Mouse (Mus musculus): ENCODE measurements at regions not wholly inside any gene's neighbourhood (a gene's known extent, or its start where the extent isn't known, plus 50 kb on each side); places are given as distances from the start of the nearest gene placed in this dataset.

GRCm38 (mm10) chr10:98572782-98573536 is 341.2 kb upstream of the Atp2b1 start:
- DNase-seq (ENCODE audit: low spot score) = no peak

- DNase-seq (ENCODE audit: low spot score) = no peak
Observed at GRCm38 (mm10) chr10:98577040-98577439, 337.2 kb upstream of the Atp2b1 start.

GRCm38 (mm10) chr10:98584776-98585175 is 329.4 kb upstream of the Atp2b1 start:
- no peak for DNase-seq (ENCODE audit: low spot score)

- DNase-seq (ENCODE audit: low spot score) = no peak
Observed at GRCm38 (mm10) chr10:98589726-98590125, 324.5 kb upstream of the Atp2b1 start.

GRCm38 (mm10) chr10:98592154-98592553 is 322.1 kb upstream of the Atp2b1 start:
- no peak for DNase-seq (ENCODE audit: low spot score)

GRCm38 (mm10) chr10:98593910-98594309 is 320.3 kb upstream of the Atp2b1 start:
- DNase-seq (ENCODE audit: low spot score) = no peak

- no peak for DNase-seq (ENCODE audit: low spot score)
Observed at GRCm38 (mm10) chr10:98608221-98608941, 305.8 kb upstream of the Atp2b1 start.

GRCm38 (mm10) chr10:98610708-98611107 is 303.5 kb upstream of the Atp2b1 start:
- DNase-seq (ENCODE audit: low spot score) = no peak

GRCm38 (mm10) chr10:98611707-98612360 is 302.4 kb upstream of the Atp2b1 start:
- DNase-seq (ENCODE audit: low spot score) = no peak

- DNase-seq (ENCODE audit: low spot score) = no peak
Observed at GRCm38 (mm10) chr10:98618736-98619525, 295.3 kb upstream of the Atp2b1 start.

- no peak for DNase-seq (ENCODE audit: low spot score)
Observed at GRCm38 (mm10) chr10:98624103-98624502, 290.1 kb upstream of the Atp2b1 start.

- no peak for DNase-seq (ENCODE audit: low spot score)
Observed at GRCm38 (mm10) chr10:98624681-98625321, 289.4 kb upstream of the Atp2b1 start.

- DNase-seq (ENCODE audit: low spot score) = no peak
Observed at GRCm38 (mm10) chr10:98628191-98628590, 286.0 kb upstream of the Atp2b1 start.

GRCm38 (mm10) chr10:98629248-98629647 is 285.0 kb upstream of the Atp2b1 start:
- no peak for DNase-seq (ENCODE audit: low spot score)

GRCm38 (mm10) chr10:98637759-98638611 is 276.2 kb upstream of the Atp2b1 start:
- DNase-seq (ENCODE audit: low spot score) = no peak

- no peak for DNase-seq (ENCODE audit: low spot score)
Observed at GRCm38 (mm10) chr10:98645681-98646122, 268.5 kb upstream of the Atp2b1 start.

GRCm38 (mm10) chr10:98646311-98646999 is 267.8 kb upstream of the Atp2b1 start:
- DNase-seq (ENCODE audit: low spot score) = no peak

- DNase-seq (ENCODE audit: low spot score) = no peak
Observed at GRCm38 (mm10) chr10:98648710-98649245, 265.4 kb upstream of the Atp2b1 start.

GRCm38 (mm10) chr10:98650533-98650932 is 263.7 kb upstream of the Atp2b1 start:
- DNase-seq (ENCODE audit: low spot score) = no peak

- DNase-seq (ENCODE audit: low spot score) = no peak
Observed at GRCm38 (mm10) chr10:98651127-98651526, 263.1 kb upstream of the Atp2b1 start.

All from spleen, adult 12 weeks (tissue).